Mouse (Mus musculus): ENCODE results near the gene Ddx39b.

GRCm38 (mm10) chr17:35224641-35225040 lies 16.9 kb upstream of the Ddx39b start:
- TF ChIP-seq CTCF (conservative IDR thresholded peaks at IDR 0.05; ENCODE audit: insufficient read depth, insufficient read length, low read depth, low read length) (no peak), POLR2A (IDR thresholded peaks at IDR 0.05; ENCODE audit: low read depth, low read length) (no peak)
